ENCODE assay signal across 9 mouse cellular contexts in the genomic region with DNA sequence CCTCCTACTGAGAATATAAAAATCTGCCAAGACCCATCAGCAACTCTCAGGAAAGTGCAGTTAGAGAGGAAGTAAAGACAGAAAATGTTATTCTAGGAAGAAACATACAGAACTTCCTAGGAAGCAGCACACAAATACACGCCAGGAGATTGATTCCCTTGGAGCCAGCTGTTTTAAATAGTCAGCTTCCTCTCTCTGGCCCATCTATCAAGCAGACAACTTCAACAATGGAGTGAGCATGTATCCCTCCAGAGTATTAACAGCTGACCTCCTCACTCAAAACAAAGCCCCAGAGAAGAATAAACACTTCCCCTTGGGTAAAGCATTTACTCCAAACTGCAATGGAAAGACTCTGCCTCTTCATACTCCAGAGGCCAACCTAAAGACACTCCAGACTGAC. TPM values are rescaled to one million over a fixed set of nuclear protein-coding genes. Genes with fewer than 3 reads are reported as not detected.
A peak's percentile ranks its signal among the peaks of the same experiment; 100 is the strongest.
DNase-seq lines count a peak whose midpoint lies in the region; ATAC-seq and TF ChIP-seq lines count a peak whose summit lies in the region.
"Had no signal": no experiment of that assay in that cellular context is flagged by ENCODE, and none has a peak within 500 bp of the region (broad histone marks: within the 10 kb centered on the region; RNA-seq: fewer than 3 reads in every experiment).

No protein-coding gene starts in this region.

- TF ChIP-seq CTCF in heart, adult 2 months (IDR thresholded peaks at IDR 0.05), result no peak
- TF ChIP-seq CTCF in bone marrow, adult 2 months (IDR thresholded peaks at IDR 0.05; ENCODE audit: control insufficient read depth, insufficient read depth, low read length), result no peak

- no peak overlapping the region for H3K9ac ChIP-seq in heart, embryonic 16.5 days (ENCODE audit: low read length)
- no peak overlapping the region for H3K9ac ChIP-seq in heart, adult 2 months (ENCODE audit: low read depth, low read length)
- H3K9ac ChIP-seq in hindbrain, embryonic 14.5 days, result no peak overlapping the region
- H3K9ac ChIP-seq: limb, embryonic 15.5 days had no signal

- H3K79me2 ChIP-seq in heart, adult 2 months (replicated peaks; ENCODE audit: control insufficient read depth, insufficient read depth, low read length), result no peaks in the 10 kb centered on the region

- H3K27me3 ChIP-seq in heart, embryonic 16.5 days (ENCODE audit: control insufficient read depth, insufficient read depth, low read length), result no peaks in the 10 kb centered on the region
- no peaks in the 10 kb centered on the region; the same call in 1 of the 2 replicates for H3K27me3 ChIP-seq in heart, adult 2 months (ENCODE audit: control insufficient read depth, insufficient read depth, low read length)
- no peaks in the 10 kb centered on the region for H3K27me3 ChIP-seq in hindbrain, embryonic 14.5 days (ENCODE audit: control insufficient read depth, insufficient read depth, low read length)

- no peak for ATAC-seq in heart, embryonic 16.5 days (replicated peaks; ENCODE audit: extremely low read depth, insufficient read depth, low FRiP score)
- ATAC-seq in hindbrain, embryonic 14.5 days (ENCODE audit: low FRiP score), result no peak
- ATAC-seq in cerebellum, adult (ENCODE audit: insufficient number of reproducible peaks, low FRiP score, low TSS enrichment), result no peak

- 0 out of 2 replicates have a peak overlapping the region, but pooled peaks have one; percentile 3 for H3K4me3 ChIP-seq in heart, embryonic 16.5 days (ENCODE audit: low read length)
- no peak overlapping the region for H3K4me3 ChIP-seq in heart, adult 2 months
- H3K4me3 ChIP-seq in bone marrow, adult 2 months (replicated peaks; ENCODE audit: control insufficient read depth, low read depth, low read length), result peak overlapping the region; percentile 40
- no peak overlapping the region for H3K4me3 ChIP-seq in hindbrain, embryonic 14.5 days (replicated peaks; ENCODE audit: low read length)

- peak overlapping the region; percentile 99; the same call in 1 of the 2 replicates for H3K4me2 ChIP-seq in heart, embryonic 16.5 days (ENCODE audit: low read depth, low read length)
- peak overlapping the region; percentile 77 for H3K4me2 ChIP-seq in hindbrain, embryonic 14.5 days (replicated peaks)

- 0 out of 2 replicates have a peak, but pooled peaks cover 3% of the 10 kb centered on the region for H3K4me1 ChIP-seq in heart, embryonic 16.5 days (ENCODE audit: control insufficient read depth, insufficient read depth, low read length)
- H3K4me1 ChIP-seq in heart, adult 2 months (ENCODE audit: control insufficient read depth, insufficient read depth, low read length), result peaks cover 5% of the 10 kb centered on the region
- peaks cover 12% of the 10 kb centered on the region for H3K4me1 ChIP-seq in bone marrow, adult 2 months (ENCODE audit: control insufficient read depth, insufficient read depth, low read length)
- peaks cover 30% of the 10 kb centered on the region for H3K4me1 ChIP-seq in hindbrain, embryonic 14.5 days (replicated peaks; ENCODE audit: control insufficient read depth, insufficient read depth, low read length)

- H3K36me3 ChIP-seq in heart, embryonic 16.5 days (ENCODE audit: control insufficient read depth, insufficient read depth), result no peaks in the 10 kb centered on the region
- no peaks in the 10 kb centered on the region for H3K36me3 ChIP-seq in heart, adult 2 months (ENCODE audit: control insufficient read depth, insufficient read depth, low read length)
- H3K36me3 ChIP-seq in hindbrain, embryonic 14.5 days (replicated peaks; ENCODE audit: control insufficient read depth, insufficient read depth), result no peaks in the 10 kb centered on the region
- H3K36me3 ChIP-seq: limb, embryonic 15.5 days had no signal

- no peak for TF ChIP-seq POLR2A in heart, adult 2 months (IDR thresholded peaks at IDR 0.05; ENCODE audit: insufficient read depth, low read depth, low read length)
- no peak for TF ChIP-seq POLR2A in bone marrow, adult 2 months (IDR thresholded peaks at IDR 0.05; ENCODE audit: borderline replicate concordance, control insufficient read depth, low read depth, low read length)

- 37% methylated on average over 1 of the region's 1 CpGs for WGBS in heart, embryonic 16.5 days
- WGBS in heart, adult 2 months, result 33% methylated on average over 1 of the region's 1 CpGs
- WGBS in bone marrow, adult 2 months, result 3% methylated on average over 1 of the region's 1 CpGs
- WGBS in hindbrain, embryonic 14.5 days, result 29% methylated on average over 1 of the region's 1 CpGs

- intact Hi-C loops in heart, adult 2 months (cut with DNase I), result no loop called here

- H3K27ac ChIP-seq in heart, embryonic 16.5 days (ENCODE audit: low read length), result peak overlapping the region; percentile 37
- no peak overlapping the region for H3K27ac ChIP-seq in heart, adult 2 months
- H3K27ac ChIP-seq in bone marrow, adult 2 months (ENCODE audit: control insufficient read depth, insufficient read depth, low read depth, low read length, poor library complexity), result peak overlapping the region; percentile 19; the same call in 1 of the 2 replicates
- H3K27ac ChIP-seq in hindbrain, embryonic 14.5 days, result no peak overlapping the region
- H3K27ac ChIP-seq: limb, embryonic 15.5 days had no signal

- DNase-seq in heart, adult 2 months, result no peak
- DNase-seq in hindbrain, embryonic 14.5 days (ENCODE audit: low spot score), result no peak
- peak; percentile 45 for DNase-seq in mesoderm, embryonic 11.5 days (ENCODE audit: low read depth, low spot score)
- DNase-seq in layer of hippocampus, postnatal 14 days (ENCODE audit: low spot score in 2 of 2), result no peak
- no peak for DNase-seq in frontal cortex, postnatal 10 days (ENCODE audit: low spot score in 2 of 2)

- no peaks in the 10 kb centered on the region for H3K9me3 ChIP-seq in heart, embryonic 16.5 days (replicated peaks; ENCODE audit: control insufficient read depth, low read length)
- H3K9me3 ChIP-seq in hindbrain, embryonic 14.5 days (ENCODE audit: control insufficient read depth, low read length), result no peaks in the 10 kb centered on the region
- H3K9me3 ChIP-seq: limb, embryonic 15.5 days had no signal

- TF ChIP-seq EP300 in heart, adult 2 months (IDR thresholded peaks at IDR 0.05; ENCODE audit: insufficient read depth, low read depth, low read length), result no peak

RNA-seq across cellular contexts. Expression of a gene that starts 1.5 kb away (rescaled TPM):
- 10.9 and 11.2 TPM in 2 replicates for polyA plus RNA-seq in heart, embryonic 16.5 days (2015; fragmentation: Nextera tagmentation; extraction: Ambion mirVana)
- total RNA-seq in heart, adult 2 months (2021), result 1 to 10 TPM; 2.5 to 3.4 TPM
- polyA plus RNA-seq in heart, adult 2 months (2012; rRNA removed), result 2.4 and 6.4 TPM in 2 replicates
- 58.4 and 111 TPM in 2 replicates for polyA plus RNA-seq in bone marrow, adult 2 months (2011; ENCODE audit: insufficient read depth, insufficient read length, low replicate concordance, missing spikeins)
- 23.3 TPM in 2 replicates for polyA plus RNA-seq in hindbrain, embryonic 14.5 days (2014; fragmentation: Nextera tagmentation; extraction: Ambion mirVana)
- total RNA-seq in layer of hippocampus, postnatal 14 days (2021), result 10 to 100 TPM; 26.2 to 30.0 TPM

RNA-seq across cellular contexts. Expression of a gene that starts 41.3 kb away (rescaled TPM):
- polyA plus RNA-seq in heart, embryonic 16.5 days (2015; fragmentation: Nextera tagmentation; extraction: Ambion mirVana), result 10.8 and 12.4 TPM in 2 replicates
- total RNA-seq in heart, adult 2 months (2021), result 10 to 100 TPM; 17.4 to 18.4 TPM
- polyA plus RNA-seq in heart, adult 2 months (2012; rRNA removed), result 22.7 and 28.4 TPM in 2 replicates
- 5.9 and 7.6 TPM in 2 replicates for polyA plus RNA-seq in bone marrow, adult 2 months (2011; ENCODE audit: insufficient read depth, insufficient read length, low replicate concordance, missing spikeins)
- 42.7 and 50.1 TPM in 2 replicates for polyA plus RNA-seq in hindbrain, embryonic 14.5 days (2014; fragmentation: Nextera tagmentation; extraction: Ambion mirVana)
- 100 to 1,000 TPM; 112 to 113 TPM for total RNA-seq in layer of hippocampus, postnatal 14 days (2021)

Comparison
In these comparisons a context has a peak if more than half of its experiments do, and no peak if none do; other contexts are left out.
1. H3K27ac ChIP-seq: peak in heart, embryonic 16.5 days (single experiment) and bone marrow, adult 2 months (single experiment); none in heart, adult 2 months (single experiment) and hindbrain, embryonic 14.5 days (single experiment).
2. H3K4me3 ChIP-seq: peak in heart, embryonic 16.5 days (single experiment) and bone marrow, adult 2 months (single experiment); none in heart, adult 2 months (single experiment) and hindbrain, embryonic 14.5 days (single experiment).